Mouse (Mus musculus) embryonic fibroblast, embryonic 13.5 days (primary cell): ENCODE results near the gene Togaram1.

ENCODE experiments used
- CTCF ChIP-seq: IDR thresholded peaks from 2 replicates; pipeline ENCODE4 v1.5.1; 2011; ENCODE audit warnings: mild to moderate bottlenecking, control low read depth, low read length, moderate library complexity, borderline replicate concordance; ENCODE audit not compliant: insufficient read depth
- POLR2A ChIP-seq: IDR thresholded peaks from 2 replicates; pipeline ENCODE4 v1.6.1; 2011; ENCODE audit warnings: low read depth, mild to moderate bottlenecking, control low read depth, low read length, moderate library complexity

- no peak for TF ChIP-seq CTCF
- TF ChIP-seq POLR2A, result no peak
Observed at GRCm38 (mm10) chr12:64966101-64966631, 562 bp downstream of the Togaram1 start.
